Mouse (Mus musculus): ENCODE results near the gene Krtap1-3.

The Krtap1-3 gene

DNA sequence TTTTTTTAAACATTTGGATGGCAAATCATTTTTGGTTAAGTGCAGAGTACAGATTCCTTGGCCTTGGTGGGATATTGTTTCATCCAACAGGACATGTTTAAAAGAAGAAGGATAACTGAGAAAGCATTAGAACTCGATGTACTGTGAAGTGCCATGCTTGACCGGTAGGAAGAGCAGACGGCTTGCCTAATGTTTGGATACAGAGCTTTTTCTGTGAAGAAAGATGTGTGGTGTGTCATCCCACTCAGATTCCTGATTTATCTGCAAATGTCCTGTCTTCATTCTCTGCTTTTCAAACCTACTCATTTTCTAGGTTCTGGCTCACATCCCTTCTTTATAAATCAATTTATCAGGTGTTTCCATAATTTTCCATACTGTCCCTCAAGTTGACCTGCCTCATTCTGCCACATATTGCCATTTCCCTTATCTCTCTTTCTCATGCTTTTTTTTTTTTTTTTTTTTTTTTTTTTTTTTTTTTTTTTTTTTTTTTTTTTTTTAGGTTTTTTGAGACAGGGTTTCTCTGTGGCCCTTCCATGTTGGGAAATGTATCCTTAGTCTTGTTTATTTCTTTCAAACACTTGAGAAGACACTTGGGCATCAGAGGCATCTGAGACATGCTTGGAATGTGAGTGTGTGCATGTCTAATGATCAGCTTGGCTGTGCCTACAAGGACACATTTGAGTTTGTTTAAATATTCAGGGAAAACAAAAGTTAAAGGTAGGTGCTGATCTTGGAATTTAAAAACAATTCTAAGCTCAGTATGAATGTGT lies 33.0 kb downstream of the Krtap1-3 start:
- no peak for DNase-seq (ENCODE audit: low read depth, low spot score)

GRCm38 (mm10) chr11:99556753-99557152 lies 34.4 kb downstream of the Krtap1-3 start, which contains the start of gene Krtap3-2:
TSS of gene Krtap3-2 (minus strand) at chr11:99556853.
- no peak for DNase-seq (ENCODE audit: low read depth, low spot score)

DNA sequence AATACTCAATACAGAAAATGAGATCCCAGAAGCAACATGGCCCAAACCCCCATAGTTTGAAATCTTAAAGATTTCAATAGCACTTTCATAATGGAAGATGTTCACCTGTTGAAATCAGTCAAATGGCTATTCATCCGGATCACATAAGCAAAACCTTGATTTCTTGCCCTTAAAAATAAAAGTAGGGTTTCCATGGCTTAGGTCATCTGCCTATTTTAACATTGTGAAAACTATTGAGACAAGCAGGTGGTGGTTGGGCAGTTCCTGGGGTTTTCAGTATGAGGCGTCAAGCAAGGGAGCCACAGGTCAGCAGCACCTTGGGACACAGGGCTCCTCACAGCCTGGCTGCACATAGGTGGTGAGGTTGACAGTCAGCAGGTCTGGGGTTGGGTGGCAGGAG lies 34.9 kb downstream of the Krtap1-3 start:
- DNase-seq (ENCODE audit: low read depth, low spot score): no peak

DNA sequence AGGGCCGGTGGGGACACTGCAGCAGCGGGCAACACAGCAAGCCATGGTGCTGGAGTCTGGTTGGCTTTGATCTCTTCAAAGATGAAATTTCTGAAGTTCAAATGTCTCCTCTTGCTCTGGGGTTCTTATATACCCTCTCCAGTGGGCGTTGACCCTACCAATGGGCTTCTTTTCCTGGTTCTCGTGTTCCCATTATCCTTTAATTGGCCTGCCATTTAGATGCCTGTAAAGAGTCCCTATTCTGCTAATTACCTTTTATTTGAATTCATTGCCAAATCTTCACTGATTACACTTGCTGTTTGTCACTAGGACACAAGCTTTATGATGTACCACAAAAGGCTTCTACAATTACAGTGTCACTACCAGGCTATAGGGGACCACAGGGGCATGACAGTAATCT lies 40.4 kb downstream of the Krtap1-3 start, which contains the start of gene Krtap3-3:
Krtap3-3 (minus strand) TSS at position 101 of the 400 bp plus-strand sequence.
- no peak for DNase-seq (ENCODE audit: low read depth, low spot score)

GRCm38 (mm10) chr11:99547892-99548291 lies 43.2 kb downstream of the Krtap1-3 start:
- DNase-seq (ENCODE audit: low read depth, low spot score): no peak

Measured in c-Kit-negative CD71-positive TER-119-positive erythroid progenitor cells, embryonic 14.5 days (primary cell).